Mouse (Mus musculus) stomach, postnatal 0 days (tissue): ENCODE measurements at regions not wholly inside any gene's neighbourhood (a gene's known extent, or its start where the extent isn't known, plus 50 kb on each side); places are given as distances from the start of the nearest gene placed in this dataset.

ENCODE experiments used
- ATAC-seq: fragments of 200-750 bp; cut with Nextera tagmentation; 2 replicates; pipeline ENCODE4 v1.8.0; 2017; ENCODE audit not compliant: low FRiP score, low TSS enrichment
- DNase-seq: peaks from one replicate; pipeline ENCODE4 v3.0.0-alpha.2; 2016; ENCODE audit warnings: low spot score
- H3K27ac ChIP-seq: fragments of 300-500 bp; sonication (generic); replicated peaks from 2 replicates; pipeline ENCODE4 v1.5.1; 2014; ENCODE audit warnings: mild to moderate bottlenecking, control low read depth
- H3K27me3 ChIP-seq: fragments of 300-500 bp; sonication (generic); 2 replicates; pipeline ENCODE4 v1.6.1; 2014; ENCODE audit warnings: low read length; ENCODE audit not compliant: control insufficient read depth, insufficient read depth
- H3K36me3 ChIP-seq: fragments of 300-500 bp; sonication (generic); 2 replicates; pipeline ENCODE4 v1.6.1; 2014; ENCODE audit warnings: low read length, mixed read lengths; ENCODE audit not compliant: control insufficient read depth, insufficient read depth
- H3K4me1 ChIP-seq: fragments of 300-500 bp; sonication (generic); replicated peaks from 2 replicates; pipeline ENCODE4 v1.6.1; 2014; ENCODE audit warnings: antibody characterized with exemption; ENCODE audit not compliant: control insufficient read depth, insufficient read depth
- H3K4me2 ChIP-seq: fragments of 300-500 bp; sonication (generic); replicated peaks from 2 replicates; pipeline ENCODE4 v1.6.1; 2014; ENCODE audit warnings: low read depth, mild to moderate bottlenecking, control low read depth, moderate library complexity
- H3K4me3 ChIP-seq: fragments of 300-500 bp; sonication (generic); 2 replicates; pipeline ENCODE4 v1.5.1; 2014; ENCODE audit warnings: low read depth, low read length, control low read depth
- H3K9ac ChIP-seq: fragments of 300-500 bp; sonication (generic); 2 replicates; pipeline ENCODE4 v1.6.1; 2014; ENCODE audit warnings: mild to moderate bottlenecking, low read length, control low read depth, mixed read lengths
- H3K9me3 ChIP-seq: fragments of 300-500 bp; sonication (generic); 2 replicates; pipeline ENCODE4 v1.6.1; 2016; ENCODE audit warnings: low read length; ENCODE audit not compliant: control insufficient read depth
- CTCF ChIP-seq: IDR thresholded peaks from 2 replicates; pipeline ENCODE4 v1.5.1; 2016; ENCODE audit warnings: antibody characterized with exemption, low read depth, mild to moderate bottlenecking, moderate library complexity
- EP300 ChIP-seq: optimal IDR thresholded peaks from 2 replicates; pipeline ENCODE3; 2016; ENCODE audit warnings: antibody characterized with exemption
- WGBS: fragments of 180-500 bp; shearing (Covaris S2); extraction: QIAGEN DNeasy Blood & Tissue Kit; methylation state at CpG from one replicate; pipeline ENCODE4 v1.1.7; 2014; 5-methylcytosine and 5-hydroxymethylcytosine counted together

DNA sequence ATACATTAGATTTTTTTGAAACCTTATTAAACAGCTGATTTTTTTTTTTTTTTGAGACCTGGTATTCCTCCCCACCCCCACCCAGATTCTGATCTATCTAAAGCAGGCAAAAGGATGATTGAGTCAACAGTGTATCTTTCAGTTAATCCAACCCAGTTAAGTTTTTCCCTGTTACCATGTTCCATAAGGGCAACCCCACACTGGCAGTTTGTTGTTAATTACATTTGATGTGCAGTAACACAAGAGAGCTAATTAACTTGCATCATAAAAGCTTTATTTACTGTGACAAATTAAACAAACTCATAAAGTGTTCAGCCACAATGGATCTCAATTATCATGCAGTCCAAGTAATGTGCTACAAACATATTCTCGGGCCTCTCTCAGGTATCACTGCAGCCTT is 346.8 kb upstream of the Prkd1 start:
- no peaks in the 10 kb centered on the region for H3K27me3 ChIP-seq
- H3K9ac ChIP-seq: no peak overlapping the region
- H3K4me3 ChIP-seq: no peak overlapping the region
- no peak for TF ChIP-seq EP300
- TF ChIP-seq CTCF: no peak
- H3K27ac ChIP-seq: no peak overlapping the region
- no peaks in the 10 kb centered on the region for H3K36me3 ChIP-seq
- no peaks in the 10 kb centered on the region for H3K9me3 ChIP-seq
- no peak overlapping the region for H3K4me2 ChIP-seq
- DNase-seq: no peak
- no peak for ATAC-seq
- no peaks in the 10 kb centered on the region for H3K4me1 ChIP-seq
- 96% methylated on average over 1 of the region's 1 CpGs for WGBS

DNA sequence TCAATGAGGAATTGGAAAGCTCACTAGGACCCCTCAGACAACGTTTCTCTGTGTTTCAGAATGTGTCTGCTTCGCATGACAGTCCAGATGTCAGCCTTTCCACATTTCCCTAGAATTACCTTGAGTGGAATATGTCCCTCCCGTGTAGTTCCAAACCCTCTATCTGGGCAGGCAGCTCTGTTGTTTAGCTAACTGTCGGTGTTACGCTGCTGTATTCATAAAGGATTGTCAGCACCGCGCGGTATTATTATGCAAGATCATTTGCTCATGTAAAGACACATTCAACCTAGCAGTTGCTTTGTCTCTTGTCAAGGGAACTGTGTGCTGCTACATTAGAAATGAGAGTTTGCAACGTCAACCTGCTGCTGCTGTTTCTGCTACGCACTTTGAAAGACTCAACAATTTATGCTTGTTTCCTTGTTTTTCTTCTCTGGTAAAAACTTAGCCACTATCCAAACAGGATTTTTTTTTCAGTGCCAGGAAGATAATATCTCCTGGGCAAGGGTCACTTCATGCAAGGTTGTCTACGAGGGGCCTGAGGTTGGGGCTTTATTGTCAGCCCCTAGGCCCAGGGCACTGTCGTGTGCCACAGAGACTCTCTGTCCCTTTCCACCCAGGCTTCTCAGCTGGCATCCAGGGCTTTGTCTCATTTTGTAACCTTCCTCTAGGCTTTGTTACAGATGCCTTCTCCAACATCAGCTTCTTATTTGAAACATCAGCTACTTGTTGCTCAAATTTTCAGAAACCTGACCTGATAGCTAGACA is 340.8 kb upstream of the Prkd1 start:
- Histone ChIP-seq H3K4me1 (no peaks in the 10 kb centered on the region), H3K4me3 (no peak overlapping the region), H3K27me3 (no peaks in the 10 kb centered on the region), H3K9me3 (no peaks in the 10 kb centered on the region), H3K9ac (no peak overlapping the region), H3K36me3 (no peaks in the 10 kb centered on the region), H3K4me2 (no peak overlapping the region), H3K27ac (no peak overlapping the region)
- ATAC-seq: no peak
- TF ChIP-seq CTCF (no peak), EP300 (no peak)
- no peak for DNase-seq
- 42% methylated on average over 12 of the region's 12 CpGs for WGBS

DNA sequence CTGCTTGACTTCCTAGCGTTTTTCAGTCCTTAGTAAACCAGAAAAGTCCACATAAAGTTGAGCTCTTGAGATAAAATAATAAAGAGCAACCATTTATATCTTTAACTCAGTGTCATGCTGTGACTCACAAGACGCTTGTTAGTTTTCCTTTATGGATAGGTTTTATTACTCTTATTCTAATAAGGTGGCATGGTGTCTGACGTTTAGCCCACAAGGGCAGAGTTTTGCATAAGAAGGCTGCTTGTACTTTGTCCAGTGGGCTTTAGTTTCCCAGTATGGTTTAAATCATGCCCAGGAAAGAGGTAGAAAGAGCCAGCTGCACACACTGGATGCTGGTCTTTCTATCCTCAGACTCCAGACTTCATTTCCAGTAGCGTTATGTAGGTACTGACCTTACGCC is 332.4 kb upstream of the Prkd1 start:
- 70% methylated on average over 5 of the region's 5 CpGs for WGBS

DNA sequence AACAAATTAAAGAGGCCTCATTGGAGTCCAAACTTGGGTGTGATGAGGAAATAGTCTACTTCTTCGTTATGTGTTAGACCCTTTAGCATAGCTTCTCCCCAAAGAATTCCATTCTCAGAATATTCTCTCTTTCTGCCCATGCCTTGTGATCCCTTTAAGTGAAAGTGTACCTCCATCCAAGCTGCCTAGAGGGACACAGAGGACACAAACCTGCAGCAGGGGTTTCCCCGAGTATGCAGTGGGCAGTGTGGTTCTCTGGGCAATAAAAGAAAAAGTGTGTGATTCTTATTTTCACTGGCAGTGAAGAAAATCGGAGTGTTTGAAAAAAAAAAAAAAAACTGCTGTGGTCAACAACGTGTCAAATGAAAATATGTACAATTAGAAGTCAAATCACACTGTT is 331.9 kb upstream of the Prkd1 start:
- Histone ChIP-seq H3K27ac (no peak overlapping the region), H3K4me2 (no peak overlapping the region), H3K27me3 (no peaks in the 10 kb centered on the region), H3K4me1 (no peaks in the 10 kb centered on the region), H3K9ac (no peak overlapping the region), H3K9me3 (no peaks in the 10 kb centered on the region), H3K4me3 (no peak overlapping the region), H3K36me3 (no peaks in the 10 kb centered on the region)
- ATAC-seq: no peak
- TF ChIP-seq EP300: no peak
- TF ChIP-seq CTCF: no peak
- 77% methylated on average over 4 of the region's 4 CpGs for WGBS
- DNase-seq: no peak

More for the DNA sequence above, 332.4 kb upstream of the Prkd1 start:
- ATAC-seq: no peak
- TF ChIP-seq EP300 (no peak), CTCF (no peak)
- no peaks in the 10 kb centered on the region for H3K36me3 ChIP-seq
- H3K27me3 ChIP-seq: no peaks in the 10 kb centered on the region
- H3K27ac ChIP-seq: no peak overlapping the region
- no peaks in the 10 kb centered on the region for H3K9me3 ChIP-seq
- H3K4me3 ChIP-seq: no peak overlapping the region
- no peak for DNase-seq
- H3K9ac ChIP-seq: no peak overlapping the region
- no peak overlapping the region for H3K4me2 ChIP-seq
- no peaks in the 10 kb centered on the region for H3K4me1 ChIP-seq

DNA sequence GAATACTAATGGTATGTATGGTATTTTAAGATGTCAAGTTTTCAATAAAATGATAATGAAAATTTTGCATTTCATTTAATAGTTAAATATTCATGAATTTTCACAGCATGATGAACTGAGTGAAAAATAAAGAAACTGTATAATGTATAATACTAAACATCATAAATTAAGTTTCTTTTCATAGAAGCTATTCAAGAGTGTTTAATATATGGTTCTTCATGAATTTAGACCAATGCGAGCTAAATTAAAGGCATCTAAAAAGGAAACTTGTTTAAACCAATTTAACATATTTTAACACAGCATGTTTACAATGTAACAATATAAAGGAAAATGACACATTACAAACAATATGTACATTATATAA is 321.8 kb upstream of the Prkd1 start:
- Histone ChIP-seq H3K36me3 (no peaks in the 10 kb centered on the region), H3K4me3 (no peak overlapping the region), H3K4me1 (no peaks in the 10 kb centered on the region), H3K9me3 (no peaks in the 10 kb centered on the region), H3K27ac (no peak overlapping the region), H3K27me3 (no peaks in the 10 kb centered on the region), H3K9ac (no peak overlapping the region), H3K4me2 (no peak overlapping the region)
- 85% methylated on average over 1 of the region's 1 CpGs for WGBS
- DNase-seq: no peak
- no peak for TF ChIP-seq CTCF
- no peak for TF ChIP-seq EP300
- no peak for ATAC-seq

DNA sequence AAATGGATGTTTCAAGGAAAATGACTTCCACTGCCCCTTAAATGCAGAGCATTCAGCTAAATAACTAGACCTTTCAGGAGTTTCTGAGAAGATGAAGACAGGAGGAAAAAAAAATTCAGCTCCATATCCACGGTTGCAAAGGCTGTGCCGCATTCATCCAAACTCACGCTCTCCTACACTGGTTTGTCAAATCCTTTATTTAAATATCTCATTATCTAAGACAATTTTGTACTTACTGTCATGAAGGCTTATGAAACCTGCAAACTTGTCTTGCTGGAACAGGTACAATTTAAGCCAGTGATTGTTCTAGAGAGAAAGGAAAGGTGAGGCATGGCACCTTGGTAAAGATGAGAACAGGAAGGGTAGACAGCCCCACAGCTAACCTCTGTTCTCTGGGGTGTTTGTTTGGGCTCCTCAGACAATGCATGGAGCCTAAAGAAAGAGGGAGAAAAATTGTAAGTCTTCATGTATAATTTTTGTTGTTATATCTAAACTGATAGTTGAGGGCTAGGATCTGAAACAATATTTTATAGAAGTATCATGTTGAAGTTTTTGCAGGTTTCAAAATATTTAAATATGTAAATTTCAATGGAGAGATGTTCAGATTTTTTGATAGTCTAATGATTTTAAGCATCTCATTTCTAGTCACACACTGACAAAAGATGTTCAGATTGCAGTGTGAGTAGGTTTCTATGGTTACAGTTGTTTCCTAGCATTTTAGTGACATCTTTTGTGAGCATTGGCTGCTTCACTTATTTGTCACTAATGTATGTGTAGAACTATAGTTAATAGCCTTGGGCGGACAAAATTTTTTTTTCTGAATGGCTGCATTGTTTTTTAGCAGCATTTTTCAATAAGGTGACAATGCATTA is 321.2 kb upstream of the Prkd1 start:
- WGBS: 74% methylated on average over 4 of the region's 4 CpGs
- Histone ChIP-seq H3K36me3 (no peaks in the 10 kb centered on the region), H3K9ac (no peak overlapping the region), H3K4me2 (no peak overlapping the region), H3K27me3 (no peaks in the 10 kb centered on the region), H3K9me3 (no peaks in the 10 kb centered on the region), H3K4me3 (no peak overlapping the region), H3K27ac (no peak overlapping the region), H3K4me1 (no peaks in the 10 kb centered on the region)
- DNase-seq (no peak), ATAC-seq (no peak)
- TF ChIP-seq EP300: no peak
- TF ChIP-seq CTCF: no peak
